Comparison of ENCODE assay signal across 9 mouse cellular contexts in the genomic region with DNA sequence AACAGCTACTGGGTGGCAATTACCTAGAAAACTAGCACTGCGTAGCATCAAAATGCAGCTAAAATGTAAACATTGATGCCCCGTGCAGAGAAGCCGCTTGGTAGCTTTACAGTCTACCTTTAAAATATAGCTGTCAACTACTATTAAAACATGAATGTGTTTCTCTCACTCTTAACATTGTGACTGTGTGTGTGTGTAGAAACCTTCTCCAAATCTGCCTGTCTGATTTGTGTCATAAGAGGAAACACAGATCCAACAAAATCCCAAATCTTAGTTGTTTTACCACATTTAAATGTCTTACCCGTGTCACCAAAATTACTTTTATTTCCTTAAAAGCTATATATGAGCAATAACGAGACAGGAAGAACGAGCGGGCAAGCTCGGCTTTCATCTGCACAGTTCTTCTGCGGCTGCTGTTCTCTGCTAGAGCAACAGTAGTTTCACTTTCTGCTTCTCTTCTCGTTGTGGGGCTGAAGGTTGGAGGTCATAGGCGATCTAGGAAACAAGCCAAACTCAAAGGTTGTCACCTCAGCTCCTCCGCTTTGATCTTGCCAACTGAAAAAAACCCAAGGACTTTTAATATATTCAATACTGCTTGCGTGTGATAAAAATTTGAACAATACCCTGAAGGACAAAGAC. TPM values are rescaled to one million over a fixed set of nuclear protein-coding genes. Genes with fewer than 3 reads are reported as not detected.
DNase-seq lines count a peak whose midpoint lies in the region; ATAC-seq lines count a peak whose summit lies in the region.
"Had no signal": no experiment of that assay in that cellular context is flagged by ENCODE, and none has a peak within 500 bp of the region (broad histone marks: within the 10 kb centered on the region; RNA-seq: fewer than 3 reads in every experiment).

No protein-coding gene starts in this region.

- H3K27ac ChIP-seq in liver, embryonic 16.5 days (ENCODE audit: low read length), result 0 out of 2 replicates have a peak overlapping the region, but pooled peaks have one; percentile 25

- peak; percentile 71 for ATAC-seq in inflammation-experienced regulatory T-cells, adult 6 months
- peak; percentile 43 for ATAC-seq in liver, embryonic 16.5 days (ENCODE audit: low read depth)
- ATAC-seq: Patski had no signal

- no peaks in the 10 kb centered on the region for H3K9me3 ChIP-seq in liver, embryonic 16.5 days (replicated peaks; ENCODE audit: control insufficient read depth, low read length)

- no peaks in the 10 kb centered on the region for H3K36me3 ChIP-seq in liver, embryonic 16.5 days (ENCODE audit: control insufficient read depth, insufficient read depth)

- H3K4me2 ChIP-seq in liver, embryonic 16.5 days (ENCODE audit: low read depth, low read length), result peak overlapping the region; percentile 44

- WGBS in liver, embryonic 16.5 days (ENCODE audit: insufficient replicate concordance), result 21% methylated on average over 13 of the region's 13 CpGs

- H3K9ac ChIP-seq in liver, embryonic 16.5 days (ENCODE audit: low read depth, low read length), result no peak overlapping the region; the same call in 1 of the 2 replicates

- no peaks in the 10 kb centered on the region for H3K27me3 ChIP-seq in liver, embryonic 16.5 days (ENCODE audit: control insufficient read depth, insufficient read depth, low read depth, low read length)
- H3K27me3 ChIP-seq: Patski had no signal

- H3K4me1 ChIP-seq in liver, embryonic 16.5 days (ENCODE audit: control insufficient read depth, low read depth, low read length), result peaks cover 3% of the 10 kb centered on the region; the same call in 1 of the 2 replicates

- DNase-seq in gastrocnemius, adult 8-10 months (ENCODE audit: low spot score in 2 of 2), result peak; percentile 25 to 37
- no peak for DNase-seq in gastrocnemius, postnatal 10 days
- DNase-seq in adipocyte (ENCODE audit: low spot score), result peak; percentile 46
- DNase-seq in ovary, postnatal 36 days (ENCODE audit: low spot score), result peak; percentile 26
- DNase-seq in frontal cortex, postnatal 10 days (ENCODE audit: low spot score in 2 of 2), result no peak
- no peak for DNase-seq in frontal cortex, postnatal 14 days (ENCODE audit: low spot score in 2 of 2)

- H3K4me3 ChIP-seq in liver, embryonic 16.5 days (ENCODE audit: low read depth, low read length), result peak overlapping the region; percentile 36

RNA-seq across cellular contexts. Expression of a gene that starts 2.1 kb away (rescaled TPM):
- under 1 TPM; 0.27 to 0.54 (median 0.41) TPM for total RNA-seq in gastrocnemius, adult 8-10 months (2022)
- 1 to 10 TPM; 3.3 to 3.8 TPM for total RNA-seq in gastrocnemius, postnatal 10 days (2021)
- 10 to 100 TPM; 14.0 to 48.5 (median 47.5) TPM for polyA plus RNA-seq in inflammation-experienced regulatory T-cells, adult 6 months (2017; shearing (Covaris generic))
- polyA plus RNA-seq in liver, embryonic 16.5 days (2015; fragmentation: Nextera tagmentation; extraction: Ambion mirVana), result 0.49 and 0.91 TPM in 2 replicates

Comparison
In these comparisons a context has a peak if more than half of its experiments do, and no peak if none do; other contexts are left out.
1. DNase-seq: peak in gastrocnemius, adult 8-10 months (2 of 2), adipocyte (single experiment) and ovary, postnatal 36 days (single experiment); none in gastrocnemius, postnatal 10 days (single experiment), frontal cortex, postnatal 10 days (0 of 2) and frontal cortex, postnatal 14 days (0 of 2).